In the genomic region with DNA sequence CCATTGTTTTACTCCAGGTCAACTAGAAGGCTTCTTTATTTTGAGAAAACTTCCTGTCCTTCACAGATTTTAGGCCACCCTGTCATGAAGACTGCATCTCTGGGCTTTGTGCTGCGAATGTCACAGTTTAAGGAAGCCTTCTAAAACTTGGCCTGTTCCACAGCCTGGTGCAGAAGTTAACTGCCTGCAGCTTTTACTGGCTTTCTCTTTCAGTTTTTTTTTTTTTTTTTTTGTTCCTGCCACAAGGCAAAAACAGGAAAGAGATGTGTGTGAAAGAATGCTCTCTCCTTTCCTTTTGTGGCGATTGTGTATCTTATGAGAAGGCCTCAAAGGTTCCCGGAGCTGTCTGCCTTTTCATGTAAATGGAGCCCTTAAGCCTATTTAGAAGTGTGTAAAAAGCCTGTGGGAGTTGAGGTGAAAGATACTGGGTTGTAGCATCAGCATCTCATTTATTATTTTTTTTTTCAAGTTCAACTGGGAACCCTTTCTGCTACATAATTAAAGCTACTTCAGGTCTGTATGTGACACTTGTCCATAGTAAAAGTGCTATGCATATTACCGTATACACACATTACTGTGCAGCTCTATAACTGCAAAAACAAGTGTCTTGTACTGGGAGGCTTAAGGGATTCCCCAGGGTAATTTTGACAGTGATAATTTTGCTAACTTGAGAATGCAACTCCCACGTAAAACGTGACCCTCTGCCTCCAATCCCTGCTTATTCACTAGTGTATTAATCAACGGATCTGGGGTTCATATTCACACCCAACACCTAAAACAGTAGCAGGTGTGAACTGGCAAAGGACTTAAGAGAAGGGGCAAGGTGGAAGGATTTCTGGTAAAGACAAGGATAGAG, we compare ENCODE assay signal across 9 mouse cellular contexts.
DNase-seq lines count a peak whose midpoint lies in the region; ATAC-seq and TF ChIP-seq lines count a peak whose summit lies in the region.
"Had no signal": no experiment of that assay in that cellular context is flagged by ENCODE, and none has a peak within 500 bp of the region (broad histone marks: within the 10 kb centered on the region; RNA-seq: fewer than 3 reads in every experiment).

No protein-coding gene starts in this region.

- H3K9me3 ChIP-seq in MEL (replicated peaks; ENCODE audit: insufficient read depth, low read length): no peaks in the 10 kb centered on the region
- H3K9me3 ChIP-seq in heart, embryonic 14.5 days (ENCODE audit: control insufficient read depth, low read length): no peaks in the 10 kb centered on the region
- H3K9me3 ChIP-seq in liver, postnatal 0 days (ENCODE audit: low read length): no peaks in the 10 kb centered on the region

- no peak for TF ChIP-seq POLR2A in MEL (IDR thresholded peaks at IDR 0.05; ENCODE audit: control insufficient read depth in 1 of 2, insufficient read depth in 1 of 2, low read depth in 1 of 2, low read length in 2 of 2, poor library complexity in 1 of 2)

- H3K4me2 ChIP-seq in heart, embryonic 14.5 days (ENCODE audit: low read length): no peak overlapping the region
- H3K4me2 ChIP-seq in liver, postnatal 0 days (ENCODE audit: low read depth, low read length): no peak overlapping the region

- no peak overlapping the region for H3K27ac ChIP-seq in MEL (ENCODE audit: control insufficient read depth, low read depth, low read length)
- peak overlapping the region; percentile 62 to 67; a peak in 3 of 4 replicates for H3K27ac ChIP-seq in heart, embryonic 14.5 days (replicated peaks in 1 of 2; ENCODE audit: control insufficient read depth in 1 of 2, insufficient read depth in 1 of 2, low read depth in 2 of 2, low read length in 2 of 2)
- peak overlapping the region; percentile 44 for H3K27ac ChIP-seq in liver, postnatal 0 days (ENCODE audit: low read depth)

- TF ChIP-seq CTCF in MEL (IDR thresholded peaks at IDR 0.05 in 2 of 3, conservative IDR thresholded peaks at IDR 0.05 in 1 of 3; ENCODE audit: control insufficient read depth in 1 of 3, insufficient read depth in 1 of 3, low read depth in 2 of 3, low read length in 3 of 3, poor library complexity in 1 of 3, severe bottlenecking in 1 of 3): no peak
- TF ChIP-seq CTCF in liver, postnatal 0 days (IDR thresholded peaks at IDR 0.05; ENCODE audit: low read depth): no peak

- no peaks in the 10 kb centered on the region for H3K79me2 ChIP-seq in MEL (ENCODE audit: control insufficient read depth, insufficient read depth, low read length, poor library complexity)

- DNase-seq in kidney, adult 8-10 months: peak; percentile 26 to 44
- DNase-seq in kidney, adult 18-20 months: no peak
- DNase-seq in MEL (ENCODE audit: low read depth, low spot score): no peak
- DNase-seq in liver, postnatal 0 days: no peak
- no peak for DNase-seq in cerebellum, adult 18-20 months
- no peak for DNase-seq in MN1 (ENCODE audit: low spot score)
- no peak for DNase-seq in yolk sac, embryonic 10.5 days (ENCODE audit: low spot score)

- WGBS in heart, embryonic 14.5 days: 51% methylated on average over 7 of the region's 7 CpGs
- WGBS in liver, postnatal 0 days (ENCODE audit: insufficient replicate concordance): 48% methylated on average over 7 of the region's 7 CpGs

- no peak overlapping the region for H3K9ac ChIP-seq in MEL (ENCODE audit: control insufficient read depth, low read depth, low read length, poor library complexity, severe bottlenecking)
- no peak overlapping the region for H3K9ac ChIP-seq in heart, embryonic 14.5 days (ENCODE audit: low read length)
- no peak overlapping the region for H3K9ac ChIP-seq in liver, postnatal 0 days (replicated peaks)

- ATAC-seq in heart, embryonic 14.5 days (ENCODE audit: insufficient number of reproducible peaks, insufficient read depth, low FRiP score, low read depth): no peak
- no peak for ATAC-seq in liver, postnatal 0 days

- no peak for TF ChIP-seq EP300 in MEL (IDR thresholded peaks at IDR 0.05; ENCODE audit: low read depth in 1 of 2, low read length in 2 of 2)
- peak; percentile 39; the same call in 1 of the 2 replicates for TF ChIP-seq EP300 in liver, postnatal 0 days (IDR thresholded peaks at IDR 0.05; ENCODE audit: low read depth)

- H3K4me1 ChIP-seq in MEL (ENCODE audit: control insufficient read depth in 1 of 2, insufficient read depth in 2 of 2, low read length in 2 of 2): peaks cover 0 to 3% of the 10 kb centered on the region in 2 experiments; a peak in 1 of 4 replicates
- peaks cover 4% of the 10 kb centered on the region in 2 experiments; a peak in 3 of 4 replicates for H3K4me1 ChIP-seq in heart, embryonic 14.5 days (ENCODE audit: control insufficient read depth in 2 of 2, insufficient read depth in 2 of 2, low read length in 2 of 2)
- H3K4me1 ChIP-seq in liver, postnatal 0 days (ENCODE audit: insufficient read depth): peaks cover 12% of the 10 kb centered on the region

- H3K4me3 ChIP-seq in MEL (ENCODE audit: control insufficient read depth in 1 of 2, insufficient read depth in 1 of 2, low read depth in 2 of 2, low read length in 2 of 2): no peak overlapping the region
- no peak overlapping the region for H3K4me3 ChIP-seq in heart, embryonic 14.5 days (ENCODE audit: control insufficient read depth in 1 of 2, insufficient read depth in 1 of 2, low read depth in 1 of 2, low read length in 2 of 2)
- H3K4me3 ChIP-seq in liver, postnatal 0 days (ENCODE audit: low read depth, low read length): no peak overlapping the region
- H3K4me3 ChIP-seq: myocyte had no signal

- TF ChIP-seq RAD21 in MEL (IDR thresholded peaks at IDR 0.05; ENCODE audit: low read depth, low read length): no peak

- no peaks in the 10 kb centered on the region for H3K27me3 ChIP-seq in MEL (ENCODE audit: control insufficient read depth in 1 of 2, insufficient read depth in 2 of 2, low read length in 2 of 2)
- H3K27me3 ChIP-seq in heart, embryonic 14.5 days (ENCODE audit: control insufficient read depth, insufficient read depth, low read length): no peaks in the 10 kb centered on the region
- no peaks in the 10 kb centered on the region for H3K27me3 ChIP-seq in liver, postnatal 0 days (ENCODE audit: insufficient read depth, low read length)

- H3K36me3 ChIP-seq in MEL (ENCODE audit: control insufficient read depth in 1 of 2, insufficient read depth in 2 of 2, low read length in 2 of 2): no peaks in the 10 kb centered on the region
- no peaks in the 10 kb centered on the region for H3K36me3 ChIP-seq in heart, embryonic 14.5 days (ENCODE audit: control insufficient read depth, insufficient read depth, low read length)
- no peaks in the 10 kb centered on the region for H3K36me3 ChIP-seq in liver, postnatal 0 days (replicated peaks; ENCODE audit: insufficient read depth, low read length)

TF ChIP-seq in MEL, 35 proteins besides CTCF, POLR2A, EP300 and RAD21:
- TF ChIP-seq TBP (IDR thresholded peaks at IDR 0.05; ENCODE audit: low read depth, low read length) (no peak), ZNF384 (IDR thresholded peaks at IDR 0.05; ENCODE audit: low read depth, low read length) (peak; percentile 51)
TF ChIP-seq in MEL: peak in this region for 1.

Comparison
In these comparisons a context has a peak if more than half of its experiments do, and no peak if none do; other contexts are left out.
1. DNase-seq: peak in kidney, adult 8-10 months (2 of 2); none in kidney, adult 18-20 months (single experiment), MEL (single experiment), liver, postnatal 0 days (single experiment), cerebellum, adult 18-20 months (0 of 2), MN1 (single experiment) and yolk sac, embryonic 10.5 days (single experiment).